Mouse (Mus musculus): ENCODE measurements around the gene Vmn2r53. TPM values are rescaled to one million over a fixed set of nuclear protein-coding genes. Genes with fewer than 3 reads are reported as not detected.

The Vmn2r53 gene
- not detected in 2 replicates for polyA plus RNA-seq (2012; ENCODE audit: low replicate concordance)

GRCm38 (mm10) chr7:12608688-12609087 is at the start of gene Vmn2r53:
Vmn2r53 (minus strand) TSS chr7:12608788.

GRCm38 (mm10) chr7:12640219-12640618 is 31.6 kb upstream of the Vmn2r53 start, which contains the start of gene Vmn2r54:
Vmn2r54 (minus strand) TSS chr7:12640319.

Other genes with a start within 250 kb of the Vmn2r53 start
- gene Vmn1r84, start 239.5 kb downstream of the Vmn2r53 start, polyA plus RNA-seq (2012; ENCODE audit: low replicate concordance), result not detected in 2 replicates
- gene Zfp551, start 186.0 kb downstream of the Vmn2r53 start, polyA plus RNA-seq (2012; ENCODE audit: low replicate concordance), result 0.07 TPM in 1 of 2 replicates, not detected in the other
- 1.6 and 1.7 TPM in 2 replicates for gene Zfp606, start 130.5 kb downstream of the Vmn2r53 start, polyA plus RNA-seq (2012; ENCODE audit: low replicate concordance)
- not detected in 2 replicates for gene 2900092C05Rik, start 96.3 kb downstream of the Vmn2r53 start, polyA plus RNA-seq (2012; ENCODE audit: low replicate concordance)
- not detected in 2 replicates for gene Vmn2r54, start 31.5 kb upstream of the Vmn2r53 start, polyA plus RNA-seq (2012; ENCODE audit: low replicate concordance)
- not detected in 2 replicates for gene Vmn2r55, start 76.2 kb upstream of the Vmn2r53 start, polyA plus RNA-seq (2012; ENCODE audit: low replicate concordance)
- gene Vmn2r56, start 126.2 kb upstream of the Vmn2r53 start, polyA plus RNA-seq (2012; ENCODE audit: low replicate concordance), result not detected in 2 replicates
- not detected in 2 replicates for gene Zscan18, start 194.8 kb upstream of the Vmn2r53 start, polyA plus RNA-seq (2012; ENCODE audit: low replicate concordance)
- gene Zfp329, start 210.1 kb upstream of the Vmn2r53 start, polyA plus RNA-seq (2012; ENCODE audit: low replicate concordance), result 0.12 and 0.32 TPM in 2 replicates
- 1.0 and 2.1 TPM in 2 replicates for gene Zfp110, start 226.0 kb upstream of the Vmn2r53 start, polyA plus RNA-seq (2012; ENCODE audit: low replicate concordance)

Measured in leukemia stem cell, adult 10-12 weeks (primary cell).